Mouse (Mus musculus): ENCODE measurements at regions not wholly inside any gene's neighbourhood (a gene's known extent, or its start where the extent isn't known, plus 50 kb on each side); places are given as distances from the start of the nearest gene placed in this dataset.

DNA sequence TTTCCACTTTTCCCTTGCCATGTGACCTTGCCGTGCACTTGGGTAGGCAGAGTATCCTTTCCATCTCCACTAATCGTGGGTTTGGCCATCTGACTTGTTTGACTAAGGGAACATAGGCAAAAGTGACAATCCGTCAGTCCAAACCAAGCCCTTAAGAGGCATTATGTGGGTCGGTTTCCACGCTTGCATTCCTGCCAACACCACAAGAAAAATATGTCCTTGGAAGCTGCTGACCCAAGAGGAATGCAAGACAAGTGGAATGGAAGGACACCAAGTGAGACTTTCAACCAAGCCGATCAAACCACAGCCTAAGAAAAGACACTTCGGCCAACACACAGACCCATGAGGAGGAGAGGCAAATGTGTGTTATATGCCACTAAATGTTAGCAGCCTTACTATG, 73.3 kb downstream of the Cartpt start:
- no peak for TF ChIP-seq CTCF (IDR thresholded peaks at IDR 0.05; ENCODE audit: low read depth)
- no peak for TF ChIP-seq EP300 (IDR thresholded peaks at IDR 0.05; ENCODE audit: low read depth)

Measured in liver, postnatal 0 days (tissue).